ENCODE assay signal across 9 mouse cellular contexts in the genomic region with DNA sequence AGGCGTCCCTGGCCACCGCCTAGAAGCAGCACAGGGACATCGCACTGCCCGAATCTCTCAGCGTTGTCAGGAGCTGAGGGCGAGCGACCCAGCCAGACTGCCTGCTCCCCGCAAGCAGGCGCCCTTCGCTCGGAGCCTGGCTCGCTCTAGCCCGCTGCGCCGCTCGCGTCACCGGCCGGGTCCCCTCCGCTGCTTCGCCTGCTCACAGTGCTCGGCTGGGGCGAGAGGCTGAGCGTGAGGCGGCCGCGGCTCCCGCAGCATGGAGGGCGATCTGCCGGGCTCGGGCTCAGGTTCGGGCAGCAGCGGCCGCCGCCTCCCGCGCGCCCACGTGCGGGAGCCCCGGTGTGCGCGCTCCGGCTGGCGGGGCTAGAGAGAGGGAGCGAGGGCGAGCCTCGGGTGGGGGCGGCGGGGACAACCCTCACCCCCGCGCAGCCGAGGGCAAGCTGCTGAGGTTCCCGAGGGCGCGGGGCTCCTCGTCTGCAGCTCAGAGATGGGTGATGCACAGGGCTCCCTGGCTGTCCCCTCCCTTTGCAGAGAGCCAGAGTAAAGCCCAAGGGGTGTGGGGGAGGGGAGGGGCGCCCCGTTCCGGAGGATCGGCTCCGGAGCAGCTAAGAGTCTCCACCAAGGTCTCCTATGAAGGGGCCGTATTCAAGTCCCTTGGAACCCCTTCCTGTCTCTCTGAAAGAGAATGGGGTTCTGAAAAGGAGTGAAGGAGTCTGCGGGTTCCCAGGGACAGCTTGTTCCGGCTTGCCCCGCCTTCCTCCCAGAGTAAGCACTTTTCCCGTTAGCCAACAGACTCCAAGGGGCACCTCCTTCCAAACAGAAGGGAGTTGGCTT. TPM values are rescaled to one million over a fixed set of nuclear protein-coding genes. Genes with fewer than 3 reads are reported as not detected.
DNase-seq lines count a peak whose midpoint lies in the region; ATAC-seq and TF ChIP-seq lines count a peak whose summit lies in the region.
"Had no signal": no experiment of that assay in that cellular context is flagged by ENCODE, and none has a peak within 500 bp of the region (broad histone marks: within the 10 kb centered on the region; RNA-seq: fewer than 3 reads in every experiment).

A gene (minus strand): TSS at position 273 of the 837 bp plus-strand sequence.

- H3K4me3 ChIP-seq in E14TG2a.4 (replicated peaks; ENCODE audit: low read length): peak within 1 kb of the TSS; percentile 85
- H3K4me3 ChIP-seq in forebrain, postnatal 0 days (ENCODE audit: low read depth, low read length): peak within 1 kb of the TSS; percentile 78

- peak within 1 kb of the TSS; percentile 76 for H3K27ac ChIP-seq in forebrain, postnatal 0 days (ENCODE audit: low read depth, low read length)

- peaks cover 26% of the 10 kb centered on the region for H3K4me1 ChIP-seq in E14TG2a.4 (replicated peaks; ENCODE audit: low read depth, low read length)
- no peaks in the 10 kb centered on the region for H3K4me1 ChIP-seq in forebrain, postnatal 0 days (ENCODE audit: insufficient read depth)

- no peaks in the 10 kb centered on the region for H3K36me3 ChIP-seq in E14TG2a.4 (ENCODE audit: insufficient read depth, low read length)
- no peaks in the 10 kb centered on the region for H3K36me3 ChIP-seq in forebrain, postnatal 0 days (ENCODE audit: insufficient read depth)

- peak; percentile 69 for DNase-seq in brain, adult 2 months (ENCODE audit: low read depth, low spot score)
- peak; percentile 66 for DNase-seq in forebrain, postnatal 0 days
- peak; percentile 37 for DNase-seq in heart, postnatal 10 days
- DNase-seq in layer of hippocampus, postnatal 10 days (ENCODE audit: low spot score in 2 of 2): peak; percentile 56 to 70
- peak; percentile 30 for DNase-seq in lung, postnatal 10 days
- peak; percentile 30 to 40 for DNase-seq in right cerebral cortex, postnatal 36 days (ENCODE audit: low spot score in 2 of 2)

- peaks cover 62% of the 10 kb centered on the region for H3K27me3 ChIP-seq in E14TG2a.4 (ENCODE audit: insufficient read depth, low read length)
- H3K27me3 ChIP-seq in forebrain, postnatal 0 days (ENCODE audit: insufficient read depth, low read length): peaks cover 7% of the 10 kb centered on the region; the same call in 1 of the 2 replicates

- H3K4me2 ChIP-seq in forebrain, postnatal 0 days (ENCODE audit: low read depth): peak within 1 kb of the TSS; percentile 87

- 1% methylated on average over 62 of the region's 67 CpGs for WGBS in forebrain, postnatal 0 days

- intact Hi-C loops in heart, postnatal 10 days (cut with DNase I): no loop called here

- no peaks in the 10 kb centered on the region for H3K9me3 ChIP-seq in E14TG2a.4 (ENCODE audit: low read length)
- no peaks in the 10 kb centered on the region for H3K9me3 ChIP-seq in forebrain, postnatal 0 days (ENCODE audit: low read length)

- no peak for TF ChIP-seq CTCF in E14TG2a.4 (conservative IDR thresholded peaks at IDR 0.05; ENCODE audit: low read length)
- no peak for TF ChIP-seq CTCF in forebrain, postnatal 0 days (IDR thresholded peaks at IDR 0.05; ENCODE audit: low read depth)

- ATAC-seq in forebrain, postnatal 0 days: peak; percentile 91
- ATAC-seq in erythroid progenitor cell, adult 5-6 weeks (replicated peaks; ENCODE audit: low FRiP score, poor library complexity, severe bottlenecking): no peak
- ATAC-seq: Patski had no signal

- peak within 1 kb of the TSS; percentile 74 for H3K9ac ChIP-seq in forebrain, postnatal 0 days

RNA-seq across cellular contexts. Expression of the gene that starts here (rescaled TPM):
- 15.3 and 25.4 TPM in 2 replicates for total RNA-seq in forebrain, postnatal 0 days (2014; rRNA removed)
- polyA plus RNA-seq in forebrain, postnatal 0 days (2015; fragmentation: Nextera tagmentation; extraction: Ambion mirVana): 1.3 and 2.5 TPM in 2 replicates
- total RNA-seq in heart, postnatal 10 days (2021): 10 to 100 TPM; 54.3 TPM
- 10 to 100 TPM; 15.8 to 27.8 TPM for total RNA-seq in layer of hippocampus, postnatal 10 days (2021)
- not detected in 2 replicates for total RNA-seq in erythroid progenitor cell, adult 5-6 weeks (2015; ENCODE audit: low replicate concordance)
- total RNA-seq in erythroid progenitor cell, adult 5-6 weeks (2017; ENCODE audit: low replicate concordance): not detected in 2 replicates
- polyA plus RNA-seq: Patski had no signal

Comparison
In these comparisons a context has a peak if more than half of its experiments do, and no peak if none do; other contexts are left out.
1. RNA of the gene that starts here (total RNA-seq): 54.3 TPM in heart, postnatal 10 days, 15.8 to 27.8 TPM in layer of hippocampus, postnatal 10 days and 15.3 to 25.4 TPM in forebrain, postnatal 0 days; not detected in erythroid progenitor cell, adult 5-6 weeks; every median in the first group is over 10 times any median in the second.
2. Peak in every context shown above with its lines, with median percentiles within 50 percentile points of each other: DNase-seq.